Mouse (Mus musculus) limb, embryonic 14.5 days (tissue): ENCODE results near the gene Os9. TPM values are rescaled to one million over a fixed set of nuclear protein-coding genes. Genes with fewer than 3 reads are reported as not detected.

Experiments
- ATAC-seq: fragments of 200-750 bp; cut with Nextera tagmentation; 2 replicates; pipeline ENCODE4 v1.8.0; 2017; ENCODE audit warnings: low read depth, moderate number of reproducible peaks, moderate TSS enrichment; ENCODE audit not compliant: low FRiP score
- DNase-seq: peaks from one replicate; pipeline ENCODE4 v3.0.0-alpha.2; 2015; ENCODE audit warnings: low spot score
- H3K27ac ChIP-seq: fragments of 300-500 bp; sonication (generic); replicated peaks from 2 replicates; pipeline ENCODE4 v1.5.1; 2014; ENCODE audit warnings: low read depth, mild to moderate bottlenecking, low read length, moderate library complexity, mixed read lengths
- H3K27me3 ChIP-seq: fragments of 300-500 bp; sonication (generic); 2 replicates; pipeline ENCODE4 v1.6.1; 2014; ENCODE audit warnings: low read length, mixed read lengths; ENCODE audit not compliant: control insufficient read depth, insufficient read depth
- H3K36me3 ChIP-seq: fragments of 300-500 bp; sonication (generic); 2 replicates; pipeline ENCODE4 v1.6.1; 2014; ENCODE audit warnings: mild to moderate bottlenecking, low read length, moderate library complexity, mixed read lengths; ENCODE audit not compliant: control insufficient read depth, insufficient read depth
- H3K4me1 ChIP-seq: fragments of 300-500 bp; sonication (generic); 2 replicates; pipeline ENCODE4 v1.6.1; 2014; ENCODE audit warnings: antibody characterized with exemption, low read length, mixed read lengths; ENCODE audit not compliant: control insufficient read depth, insufficient read depth
- H3K4me2 ChIP-seq: fragments of 300-500 bp; sonication (generic); replicated peaks from 2 replicates; pipeline ENCODE4 v1.6.1; 2014; ENCODE audit warnings: low read depth, mild to moderate bottlenecking, low read length, moderate library complexity; ENCODE audit not compliant: severe bottlenecking
- H3K4me3 ChIP-seq: fragments of 300-500 bp; sonication (generic); replicated peaks from 2 replicates; pipeline ENCODE4 v1.5.1; 2014; ENCODE audit warnings: low read length
- H3K9ac ChIP-seq: fragments of 300-500 bp; sonication (generic); 2 replicates; pipeline ENCODE4 v1.6.1; 2014; ENCODE audit warnings: mild to moderate bottlenecking, low read depth, low read length, moderate library complexity; ENCODE audit not compliant: severe bottlenecking
- H3K9me3 ChIP-seq: fragments of 300-500 bp; sonication (generic); 2 replicates; pipeline ENCODE4 v1.6.1; 2016; ENCODE audit warnings: low read length; ENCODE audit not compliant: control insufficient read depth
- POLR2A ChIP-seq: fragments of 200-500 bp; IDR thresholded peaks from 2 replicates; pipeline ENCODE4 v1.8.0; 2012; ENCODE audit warnings: inconsistent platforms, mild to moderate bottlenecking, moderate library complexity, borderline replicate concordance; ENCODE audit not compliant: insufficient read depth, insufficient read length; ENCODE audit errors: extremely low read depth
- WGBS: fragments of 180-500 bp; shearing (Covaris S2); extraction: QIAGEN DNeasy Blood & Tissue Kit; methylation state at CpG from one replicate; pipeline ENCODE4 v1.1.7; 2014; 5-methylcytosine and 5-hydroxymethylcytosine counted together
- polyA plus RNA-seq, 2 experiments: library from polyadenylated mRNA; depleted of rRNA in 1 of 2; stranded (reverse) in 1 of 2; unstranded in 1 of 2; fragments of >200 nt; fragmentation: Nextera tagmentation in 1 of 2; extraction: Ambion mirVana in 1 of 2; gene quantifications; 2 replicates each; pipeline versions ENCODE4 v1.2.1 to v1.2.3; 2012 to 2014

Gene Os9
- polyA plus RNA-seq, 2 experiments = 54.7 to 61.0 TPM

GRCm38 (mm10) chr10:127145303-127145702 is 24.4 kb upstream of the Os9 start:
- TF ChIP-seq POLR2A = no peak
- Histone ChIP-seq H3K4me2 (no peak overlapping the region), H3K27ac (no peak overlapping the region), H3K9me3 (no peaks in the 10 kb centered on the region), H3K27me3 (no peaks in the 10 kb centered on the region), H3K36me3 (no peaks in the 10 kb centered on the region), H3K9ac (no peak overlapping the region), H3K4me3 (no peak overlapping the region), H3K4me1 (no peaks in the 10 kb centered on the region)
- ATAC-seq (no peak), DNase-seq (no peak)
- 80% methylated on average over 5 of the region's 5 CpGs for WGBS

GRCm38 (mm10) chr10:127144536-127144935 is 23.6 kb upstream of the Os9 start:
- no peak overlapping the region for H3K27ac ChIP-seq
- no peaks in the 10 kb centered on the region for H3K4me1 ChIP-seq
- no peaks in the 10 kb centered on the region for H3K9me3 ChIP-seq
- TF ChIP-seq POLR2A = no peak
- 91% methylated on average over 7 of the region's 7 CpGs for WGBS
- H3K36me3 ChIP-seq = no peaks in the 10 kb centered on the region
- ATAC-seq = no peak
- no peak overlapping the region for H3K4me3 ChIP-seq
- H3K4me2 ChIP-seq = no peak overlapping the region
- H3K27me3 ChIP-seq = no peaks in the 10 kb centered on the region
- no peak for DNase-seq
- no peak overlapping the region for H3K9ac ChIP-seq

GRCm38 (mm10) chr10:127143228-127143627 is 22.3 kb upstream of the Os9 start:
- Histone ChIP-seq H3K4me1 (no peaks in the 10 kb centered on the region), H3K27me3 (no peaks in the 10 kb centered on the region), H3K36me3 (no peaks in the 10 kb centered on the region), H3K27ac (no peak overlapping the region), H3K9me3 (no peaks in the 10 kb centered on the region), H3K4me3 (no peak overlapping the region), H3K4me2 (no peak overlapping the region), H3K9ac (no peak overlapping the region)
- no peak for TF ChIP-seq POLR2A
- 79% methylated on average over 8 of the region's 8 CpGs for WGBS
- DNase-seq = no peak
- ATAC-seq = no peak

GRCm38 (mm10) chr10:127141500-127141899 is 20.6 kb upstream of the Os9 start:
- Histone ChIP-seq H3K4me3 (no peak overlapping the region), H3K27ac (no peak overlapping the region), H3K4me2 (no peak overlapping the region), H3K4me1 (no peaks in the 10 kb centered on the region), H3K36me3 (no peaks in the 10 kb centered on the region), H3K9me3 (no peaks in the 10 kb centered on the region), H3K9ac (no peak overlapping the region), H3K27me3 (no peaks in the 10 kb centered on the region)
- TF ChIP-seq POLR2A = no peak
- WGBS = 76% methylated on average over 8 of the region's 8 CpGs
- DNase-seq = no peak
- ATAC-seq = no peak

GRCm38 (mm10) chr10:127140971-127141370 is 20.0 kb upstream of the Os9 start:
- Histone ChIP-seq H3K4me1 (no peaks in the 10 kb centered on the region), H3K4me2 (no peak overlapping the region), H3K27me3 (no peaks in the 10 kb centered on the region), H3K27ac (no peak overlapping the region), H3K36me3 (no peaks in the 10 kb centered on the region), H3K4me3 (no peak overlapping the region), H3K9me3 (no peaks in the 10 kb centered on the region), H3K9ac (no peak overlapping the region)
- WGBS = 82% methylated on average over 11 of the region's 11 CpGs
- no peak for DNase-seq
- TF ChIP-seq POLR2A = no peak
- ATAC-seq = no peak
